Mouse (Mus musculus) adrenal gland, adult (tissue): ENCODE measurements at regions not wholly inside any gene's neighbourhood (a gene's known extent, or its start where the extent isn't known, plus 50 kb on each side); places are given as distances from the start of the nearest gene placed in this dataset.

Source experiments
- DNase-seq, 2 experiments: peaks; one replicate each; pipeline ENCODE4 v3.0.0; 2022 to 2023; ENCODE audit warnings: low spot score in 1 of 2; ENCODE audit not compliant: inconsistent age in 2 of 2

GRCm38 (mm10) chr5:97669726-97670125, 212.9 kb upstream of the Gk2 start:
- DNase-seq = no peak

DNA sequence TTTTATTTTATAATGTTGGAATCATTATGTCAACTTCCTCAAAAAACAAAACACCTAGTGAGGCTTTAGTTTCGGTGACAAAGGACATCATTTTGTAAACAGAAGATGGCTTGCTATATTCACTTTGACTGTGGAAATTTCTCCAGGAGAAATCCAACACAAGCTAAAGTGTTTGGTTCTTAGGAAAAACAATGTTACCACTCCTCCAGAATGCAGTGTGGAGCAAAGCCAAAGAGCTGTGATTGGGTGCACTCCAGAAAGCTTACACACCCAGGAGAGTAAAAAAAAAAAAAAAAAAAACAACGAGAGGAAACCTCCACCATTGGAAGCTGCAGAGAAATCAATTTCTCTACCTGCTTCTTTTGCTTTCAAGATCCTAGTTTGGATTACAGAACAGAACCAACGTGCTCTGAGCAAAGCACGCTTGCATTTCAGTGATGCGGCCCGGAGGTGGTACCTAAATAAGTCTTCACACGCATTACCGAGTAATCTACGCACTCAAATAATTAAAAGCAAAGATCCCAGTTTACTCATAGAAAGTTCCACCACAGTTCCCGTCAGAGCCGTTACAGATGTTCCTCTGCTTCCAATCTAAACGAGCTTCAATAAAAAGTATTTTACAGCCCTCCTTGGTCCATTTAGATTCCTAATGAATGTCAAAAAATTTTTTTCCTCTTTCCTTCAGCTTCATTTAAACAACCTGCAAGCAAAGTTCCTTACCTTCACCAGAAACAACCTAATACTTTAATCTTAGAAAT, 199.5 kb upstream of the Gk2 start:
- DNase-seq = no peak

- no peak for DNase-seq
Measured at GRCm38 (mm10) chr5:97655266-97655665, 198.4 kb upstream of the Gk2 start.

- no peak for DNase-seq
Measured at GRCm38 (mm10) chr5:97654414-97654813, 197.6 kb upstream of the Gk2 start.

- DNase-seq = no peak
Measured at GRCm38 (mm10) chr5:97642251-97642650, 185.4 kb upstream of the Gk2 start.

- no peak for DNase-seq
Measured at GRCm38 (mm10) chr5:97641646-97642045, 184.8 kb upstream of the Gk2 start.

DNA sequence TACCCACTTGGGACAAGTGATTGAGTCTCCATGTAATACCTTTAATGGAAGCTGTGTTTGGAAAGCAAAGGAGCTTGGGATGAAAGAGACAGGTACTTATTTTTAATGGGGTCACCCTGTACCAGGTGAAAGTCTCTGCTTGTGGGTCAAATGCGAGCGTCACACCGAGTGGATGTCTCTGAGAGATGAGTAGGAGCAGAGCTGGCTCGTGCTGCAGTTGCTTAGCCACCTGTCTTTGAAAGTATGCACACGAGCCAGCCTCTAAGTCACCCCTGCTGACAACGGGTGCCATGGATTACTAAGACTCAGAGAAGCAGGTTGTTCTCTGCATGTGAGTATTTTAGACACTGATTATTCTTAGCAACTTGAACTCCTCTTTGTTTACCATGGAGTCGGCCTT, 179.5 kb upstream of the Gk2 start:
- no peak for DNase-seq

- no peak for DNase-seq
Measured at GRCm38 (mm10) chr5:97633766-97634165, 176.9 kb upstream of the Gk2 start.

DNA sequence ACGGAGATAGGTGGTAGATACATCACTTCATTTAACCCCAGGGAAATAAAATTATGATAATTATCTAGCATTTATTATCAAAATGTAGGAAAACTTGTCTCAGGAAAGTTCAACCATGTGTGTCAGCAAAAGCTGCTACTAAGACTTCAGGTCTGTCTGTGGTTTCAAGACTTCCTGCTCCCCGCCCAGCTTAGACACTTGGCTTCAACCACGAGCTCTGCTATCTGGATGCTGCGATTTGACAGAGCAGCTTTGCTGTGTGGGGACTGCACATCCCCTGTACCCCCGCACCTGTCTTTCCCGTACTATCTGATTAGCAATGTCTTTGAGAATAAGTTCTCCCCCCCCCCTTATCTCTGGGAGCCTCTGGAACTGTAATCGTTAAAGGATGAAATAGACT, 176.0 kb upstream of the Gk2 start:
- no peak for DNase-seq

GRCm38 (mm10) chr5:97625200-97625599, 168.4 kb upstream of the Gk2 start:
- DNase-seq = no peak

- DNase-seq = no peak
Measured at GRCm38 (mm10) chr5:97619890-97620289, 163.1 kb upstream of the Gk2 start.

- no peak for DNase-seq
Measured at GRCm38 (mm10) chr5:97618411-97618810, 161.6 kb upstream of the Gk2 start.

- peak in 1 of 2 experiments; percentile 68 for DNase-seq
Measured at GRCm38 (mm10) chr5:97602176-97602575, 145.4 kb upstream of the Gk2 start.

DNA sequence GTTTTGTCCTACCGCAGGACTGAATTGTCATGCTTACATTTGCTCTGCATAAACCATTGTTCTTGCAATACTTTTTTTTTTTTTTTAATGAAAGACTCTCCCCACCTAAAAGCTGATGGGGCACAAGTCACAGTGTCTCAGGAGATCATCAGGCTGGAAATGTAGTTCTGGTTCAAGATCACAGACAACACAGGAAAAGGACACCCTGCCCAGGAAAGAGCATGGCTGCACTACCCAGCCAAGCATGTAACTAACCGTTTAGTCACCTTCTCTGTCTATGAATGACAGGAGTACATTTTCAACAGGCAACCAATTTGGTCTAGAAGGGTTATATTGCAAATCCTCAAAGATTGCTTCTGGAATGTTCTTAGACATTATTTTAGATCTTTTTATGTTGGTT, 144.6 kb upstream of the Gk2 start:
- no peak for DNase-seq

- no peak for DNase-seq
Measured at GRCm38 (mm10) chr5:97598741-97599140, 141.9 kb upstream of the Gk2 start.

DNA sequence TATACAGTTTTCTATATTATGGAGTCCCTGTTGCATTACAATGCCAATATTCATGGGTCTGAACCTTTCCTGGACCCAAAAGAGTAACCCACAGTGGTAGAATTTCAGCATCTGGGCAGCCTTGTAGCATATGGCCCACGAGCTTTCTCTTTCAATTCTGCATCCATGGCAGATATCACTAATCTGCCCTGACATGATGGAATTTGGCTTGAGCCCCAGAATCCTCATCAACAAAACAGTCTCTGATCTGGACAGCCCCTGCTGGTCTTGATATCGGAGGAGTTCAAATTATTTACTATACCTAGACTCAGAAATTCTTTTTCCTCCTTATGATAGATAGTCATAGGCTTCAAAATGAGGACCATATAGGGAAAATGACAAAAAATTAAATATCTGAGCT, 139.1 kb upstream of the Gk2 start:
- DNase-seq = no peak

DNA sequence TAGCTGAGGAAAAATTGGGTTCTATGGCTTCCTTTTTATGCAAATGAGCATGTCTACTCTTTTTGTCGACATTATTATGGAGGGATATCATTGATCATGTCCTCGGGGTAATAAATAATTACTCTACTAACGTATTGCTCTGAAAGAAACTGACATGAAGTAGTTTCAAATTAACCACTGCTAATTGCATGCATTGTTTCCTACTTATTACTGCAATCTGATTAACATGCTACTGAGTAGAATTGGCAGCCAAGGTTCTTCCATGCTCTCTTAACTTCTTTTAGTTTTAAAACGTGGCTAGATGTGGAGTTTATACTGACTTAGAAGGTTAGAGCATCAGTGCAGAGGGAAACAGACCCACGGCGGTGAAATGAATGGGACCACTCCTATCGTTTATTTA, 137.3 kb upstream of the Gk2 start:
- DNase-seq = no peak

- no peak for DNase-seq
Measured at GRCm38 (mm10) chr5:97582509-97582908, 125.7 kb upstream of the Gk2 start.

GRCm38 (mm10) chr5:97565486-97565885, 108.7 kb upstream of the Gk2 start:
- DNase-seq = no peak

- DNase-seq = no peak
Measured at GRCm38 (mm10) chr5:97563724-97564123, 106.9 kb upstream of the Gk2 start.

DNA sequence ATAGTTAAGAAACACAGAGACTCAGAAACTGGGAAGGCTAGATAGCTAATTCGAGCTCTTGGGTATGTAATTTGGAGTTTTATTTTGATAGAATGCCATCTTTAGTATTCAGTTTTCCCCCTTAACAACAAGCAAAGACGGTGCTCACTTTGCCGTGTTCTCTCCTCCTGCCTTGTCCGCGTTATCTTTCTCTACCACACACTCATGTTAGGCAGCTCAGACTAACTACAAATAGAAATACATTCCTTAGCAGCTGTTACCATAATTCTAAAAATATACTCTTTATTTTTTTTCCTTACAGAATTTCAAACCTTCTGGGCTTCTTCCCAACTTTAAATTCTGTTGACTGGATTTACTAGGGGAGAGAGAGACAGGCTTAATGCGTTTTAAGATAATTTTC, 97.5 kb upstream of the Gk2 start:
- DNase-seq = no peak

GRCm38 (mm10) chr5:97553122-97553521, 96.3 kb upstream of the Gk2 start:
- peak in 1 of 2 experiments; percentile 18 for DNase-seq
